Mouse (Mus musculus): Measurements from ENCODE around the gene Elf3. TPM values are rescaled to one million over a fixed set of nuclear protein-coding genes. Genes with fewer than 3 reads are reported as not detected.

Elf3 gene
- polyA plus RNA-seq, 1 experiment, result not detected

DNA sequence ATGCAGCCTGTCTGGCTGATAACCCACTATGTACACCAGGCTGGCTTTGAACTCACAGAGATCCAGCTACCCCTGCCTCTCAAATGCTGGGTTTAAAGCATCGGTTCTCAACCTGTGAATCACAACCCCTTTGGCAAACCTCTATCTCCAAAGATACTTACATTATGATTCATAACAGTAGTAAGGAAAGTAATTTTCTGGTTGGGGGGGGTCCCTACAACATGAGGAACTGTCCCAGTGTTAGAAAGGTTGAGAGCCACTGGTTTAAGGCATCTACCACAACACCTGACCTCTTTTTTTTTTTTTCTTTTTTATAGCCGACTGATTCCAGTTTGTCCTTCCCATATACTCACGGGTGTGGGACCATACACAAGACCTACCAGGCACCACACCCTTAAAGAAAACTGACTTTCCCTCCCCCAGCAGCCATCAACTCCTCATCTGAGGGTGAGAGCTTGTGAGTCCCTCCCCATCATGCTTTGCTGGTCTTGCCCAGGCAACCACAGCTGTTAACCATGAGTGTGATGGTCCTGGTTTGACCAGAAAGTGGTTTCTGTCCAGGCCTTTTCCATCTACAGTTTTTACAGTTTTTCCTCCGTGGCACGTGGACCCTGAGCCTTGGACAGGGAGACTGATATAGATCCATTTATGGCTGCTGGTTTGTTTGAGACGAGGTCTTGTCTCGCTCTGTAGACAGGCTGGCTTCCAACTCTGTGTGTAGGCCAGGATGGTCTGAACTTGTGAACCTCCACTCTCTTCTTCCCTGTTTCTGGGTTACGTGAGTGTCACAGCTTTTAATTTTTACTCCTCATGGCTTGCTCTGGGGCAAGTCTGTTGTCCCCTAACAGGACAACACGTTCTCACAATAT is 44.4 kb downstream of the Elf3 start:
- Histone ChIP-seq H3K4me3 (ENCODE audit: insufficient read depth, low read depth, low read length) (no peak overlapping the region), H3K27ac (replicated peaks; ENCODE audit: low read depth, low read length) (no peak overlapping the region), H3K4me1 (ENCODE audit: control insufficient read depth, insufficient read depth, insufficient read length, low read length) (no peaks in the 10 kb centered on the region)

GRCm38 (mm10) chr1:135210421-135210820 is 47.9 kb downstream of the Elf3 start:
- H3K4me1 ChIP-seq (ENCODE audit: control insufficient read depth, insufficient read depth, insufficient read length, low read length), result no peaks in the 10 kb centered on the region
- no peak overlapping the region for H3K27ac ChIP-seq (replicated peaks; ENCODE audit: low read depth, low read length)
- no peak overlapping the region for H3K4me3 ChIP-seq (ENCODE audit: insufficient read depth, low read depth, low read length)

DNA sequence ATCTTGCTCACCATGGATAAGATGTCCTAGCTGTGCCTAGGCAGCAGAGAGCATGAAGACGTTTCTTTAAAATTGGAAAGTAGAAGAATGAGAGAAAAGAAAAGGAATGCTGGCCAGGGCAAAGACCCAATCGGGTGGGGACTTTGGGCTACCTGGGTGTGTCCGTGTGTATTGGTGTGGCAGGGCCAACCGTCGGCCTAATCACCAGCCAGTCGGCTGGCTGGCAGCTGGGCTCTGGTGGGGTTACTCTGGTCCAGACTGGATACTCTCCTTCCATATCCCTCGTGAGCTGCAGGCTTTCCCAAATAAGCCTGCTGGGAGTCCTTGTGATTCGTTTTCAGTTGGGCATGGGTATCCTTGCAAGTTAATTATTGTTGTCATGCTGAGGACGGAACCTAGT is 49.7 kb downstream of the Elf3 start:
- no peaks in the 10 kb centered on the region for H3K4me1 ChIP-seq (ENCODE audit: control insufficient read depth, insufficient read depth, insufficient read length, low read length)
- H3K27ac ChIP-seq (replicated peaks; ENCODE audit: low read depth, low read length), result no peak overlapping the region
- no peak overlapping the region for H3K4me3 ChIP-seq (ENCODE audit: insufficient read depth, low read depth, low read length)

GRCm38 (mm10) chr1:135206586-135207339 is 51.6 kb downstream of the Elf3 start:
- Histone ChIP-seq H3K4me3 (ENCODE audit: insufficient read depth, low read depth, low read length) (no peak overlapping the region), H3K27ac (replicated peaks; ENCODE audit: low read depth, low read length) (no peak overlapping the region), H3K4me1 (ENCODE audit: control insufficient read depth, insufficient read depth, insufficient read length, low read length) (no peaks in the 10 kb centered on the region)

- no peak overlapping the region for H3K27ac ChIP-seq (replicated peaks; ENCODE audit: low read depth, low read length)
- no peak overlapping the region for H3K4me3 ChIP-seq (ENCODE audit: insufficient read depth, low read depth, low read length)
These were observed 53.1 kb downstream of the Elf3 start for GRCm38 (mm10) chr1:135205257-135205656.

GRCm38 (mm10) chr1:135204196-135205126 is 53.9 kb downstream of the Elf3 start:
- Histone ChIP-seq H3K4me3 (ENCODE audit: insufficient read depth, low read depth, low read length) (no peak overlapping the region), H3K4me1 (ENCODE audit: control insufficient read depth, insufficient read depth, insufficient read length, low read length) (no peaks in the 10 kb centered on the region), H3K27ac (replicated peaks; ENCODE audit: low read depth, low read length) (no peak overlapping the region)

More at GRCm38 (mm10) chr1:135205257-135205656, 53.1 kb downstream of the Elf3 start:
- H3K4me1 ChIP-seq (ENCODE audit: control insufficient read depth, insufficient read depth, insufficient read length, low read length), result no peaks in the 10 kb centered on the region

Other genes with a start within 250 kb of the Elf3 start
- 21.2 and 21.5 TPM in 2 replicates for gene Lgr6, start 153.3 kb downstream of the Elf3 start, polyA plus RNA-seq (2012; ENCODE audit: insufficient read depth, insufficient read length, missing spikeins)
- gene Ptpn7, start 125.9 kb downstream of the Elf3 start, polyA plus RNA-seq (2012; ENCODE audit: insufficient read depth, insufficient read length, missing spikeins), result 0.58 and 0.79 TPM in 2 replicates
- 30.3 and 32.7 TPM in 2 replicates for gene Arl8a, start 111.7 kb downstream of the Elf3 start, polyA plus RNA-seq (2012; ENCODE audit: insufficient read depth, insufficient read length, missing spikeins)
- gene Gpr37l1, start 90.9 kb downstream of the Elf3 start, polyA plus RNA-seq (2012; ENCODE audit: insufficient read depth, insufficient read length, missing spikeins), result not detected in 2 replicates
- 32.3 and 39.4 TPM in 2 replicates for gene Rnpep, start 25.5 kb upstream of the Elf3 start, polyA plus RNA-seq (2012; ENCODE audit: insufficient read depth, insufficient read length, missing spikeins)
- gene Timm17a, start 55.2 kb upstream of the Elf3 start, polyA plus RNA-seq (2012; ENCODE audit: insufficient read depth, insufficient read length, missing spikeins), result 295 and 336 TPM in 2 replicates
- 1.8 and 2.1 TPM in 2 replicates for gene Lmod1, start 66.2 kb upstream of the Elf3 start, polyA plus RNA-seq (2012; ENCODE audit: insufficient read depth, insufficient read length, missing spikeins)
- gene Shisa4, start 116.7 kb upstream of the Elf3 start, polyA plus RNA-seq (2012; ENCODE audit: insufficient read depth, insufficient read length, missing spikeins), result 2.1 and 3.2 TPM in 2 replicates
- 24.2 and 40.7 TPM in 2 replicates for gene Ipo9, start 171.9 kb upstream of the Elf3 start, polyA plus RNA-seq (2012; ENCODE audit: insufficient read depth, insufficient read length, missing spikeins)

All from brown adipose tissue, adult 24 weeks (tissue).